Mouse (Mus musculus): ENCODE results near the gene Arhgef25.

DNA sequence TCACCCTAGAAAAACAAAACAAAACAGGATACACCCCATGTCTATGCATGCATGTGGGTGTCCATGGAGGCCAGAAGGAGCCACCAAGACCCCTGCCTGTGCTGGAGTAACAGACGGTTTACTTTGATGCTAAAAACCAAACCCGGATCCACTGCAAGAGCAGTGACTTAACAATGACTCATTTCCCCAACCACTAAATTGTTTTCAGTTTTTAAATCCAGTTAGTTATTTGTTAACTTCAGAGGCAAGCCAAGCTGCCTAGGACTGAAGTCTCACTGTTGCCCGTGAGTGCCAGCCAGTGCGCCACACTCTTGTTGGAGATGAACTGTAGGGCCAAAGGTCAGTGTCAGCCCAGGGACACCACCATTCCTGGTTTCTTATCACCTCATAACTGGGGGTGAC lies 39.4 kb downstream of the Arhgef25 start:
- TF ChIP-seq CTCF (conservative IDR thresholded peaks at IDR 0.05; ENCODE audit: insufficient read depth, insufficient read length, low read depth, low read length) (no peak), POLR2A (IDR thresholded peaks at IDR 0.05; ENCODE audit: low read depth, low read length) (no peak)

All from kidney, adult 2 months (tissue).